Mouse (Mus musculus) kidney, adult 9 months (tissue): ENCODE measurements around the gene Tmem175.

ENCODE experiments used
- DNase-seq: peaks from one replicate; pipeline ENCODE4 v3.0.0; 2022

Tmem175 gene

DNA sequence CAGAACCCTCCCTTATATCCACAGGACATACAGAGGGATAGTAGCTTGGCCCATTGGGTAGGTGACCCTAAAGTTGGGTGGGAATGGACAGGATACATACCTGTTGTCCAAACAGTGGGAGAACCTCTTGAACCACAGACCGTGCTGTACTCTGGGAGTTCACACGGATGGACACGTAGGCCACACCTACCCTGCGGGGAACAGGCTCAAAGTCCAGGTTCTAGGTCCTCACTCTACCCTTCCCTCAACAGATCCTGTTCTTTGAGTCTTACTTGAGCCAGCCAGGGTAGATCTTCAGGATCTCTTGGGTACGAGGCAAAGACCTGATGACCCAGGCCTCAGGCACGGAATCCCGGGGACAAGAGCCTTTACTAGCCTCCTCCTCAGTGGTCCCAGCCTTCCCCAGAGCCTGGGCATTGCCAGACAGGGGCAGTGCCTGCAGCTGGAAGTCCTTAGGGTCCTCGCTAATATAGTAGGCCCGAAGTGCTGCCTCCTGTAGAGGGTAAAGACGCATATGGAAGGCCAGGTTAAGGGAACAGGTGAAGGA, 24.9 kb downstream of the Tmem175 start:
- peak; percentile 79 for DNase-seq

DNA sequence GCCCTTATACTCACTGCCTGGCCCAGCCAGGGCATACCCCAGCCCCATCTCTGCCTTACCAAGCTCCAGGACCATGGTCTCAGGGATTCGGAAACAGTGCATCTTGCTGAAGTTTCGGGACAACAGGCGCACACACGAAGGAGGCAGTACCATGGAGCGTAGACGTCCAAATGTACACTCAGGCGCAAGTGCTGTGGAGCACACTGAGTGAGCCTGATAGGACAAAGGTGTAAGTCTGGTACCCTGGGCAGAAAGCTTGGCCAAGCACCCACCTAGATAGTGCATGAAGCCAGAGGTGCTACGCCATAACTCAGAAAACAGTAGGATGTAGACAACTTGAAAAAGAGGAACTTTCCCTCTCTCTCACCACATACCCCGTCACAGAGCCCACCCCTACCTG, 25.8 kb downstream of the Tmem175 start:
- no peak for DNase-seq

DNA sequence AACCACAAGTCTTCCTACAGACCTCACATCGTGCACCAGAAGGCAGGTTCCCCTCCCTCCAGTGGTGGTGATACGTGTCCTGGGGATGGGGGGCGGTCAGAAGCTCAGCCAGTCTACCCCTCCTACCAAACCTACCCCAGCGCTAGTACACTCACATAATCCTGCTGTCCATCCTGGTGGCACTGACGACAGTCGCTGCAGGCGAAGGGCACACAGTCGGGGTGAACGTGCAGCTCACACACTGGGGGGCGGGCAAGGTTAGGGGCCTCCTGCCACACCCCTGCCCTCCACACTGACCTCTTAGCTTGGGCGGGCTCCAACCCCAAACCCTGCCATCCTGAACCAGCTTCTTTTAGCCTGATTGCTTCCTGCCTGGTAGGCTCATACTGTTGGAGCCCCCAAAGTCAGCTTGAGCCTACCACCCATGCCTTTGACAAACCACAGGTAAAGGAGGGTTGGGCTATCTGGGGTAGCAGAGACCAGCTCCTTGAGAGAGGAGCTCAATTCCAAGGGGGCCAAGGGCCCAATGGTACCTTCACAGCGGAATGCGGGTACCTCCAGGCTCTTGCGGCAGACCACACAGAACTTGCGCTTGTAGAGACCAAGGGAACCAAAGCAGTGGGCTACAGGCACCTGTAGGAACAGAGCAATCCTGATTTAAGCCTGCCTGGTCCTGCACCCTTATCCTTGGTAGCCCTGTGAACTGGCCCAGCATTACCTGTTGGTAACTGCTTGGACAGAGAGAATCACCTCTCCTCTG, 26.5 kb downstream of the Tmem175 start:
- no peak for DNase-seq

DNA sequence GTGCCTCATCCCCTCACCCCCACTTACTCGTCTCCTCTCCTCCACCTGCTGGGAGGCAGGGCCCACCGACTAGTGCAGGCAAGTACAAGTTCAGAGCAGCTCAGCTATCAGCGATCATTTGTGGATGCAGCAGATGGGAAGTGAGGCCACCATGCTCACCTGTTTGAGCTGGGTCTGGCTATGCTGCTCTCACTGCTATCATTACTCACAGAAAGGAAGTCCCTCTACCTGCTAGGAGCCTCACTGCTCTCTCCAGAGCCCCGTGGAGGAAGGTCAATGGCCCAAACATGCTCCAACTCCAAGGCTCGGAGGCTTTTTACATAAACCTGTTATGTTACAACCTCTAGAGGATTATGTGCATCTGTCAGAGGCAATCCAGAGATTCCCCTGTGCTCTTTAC, 27.8 kb downstream of the Tmem175 start:
- no peak for DNase-seq

DNA sequence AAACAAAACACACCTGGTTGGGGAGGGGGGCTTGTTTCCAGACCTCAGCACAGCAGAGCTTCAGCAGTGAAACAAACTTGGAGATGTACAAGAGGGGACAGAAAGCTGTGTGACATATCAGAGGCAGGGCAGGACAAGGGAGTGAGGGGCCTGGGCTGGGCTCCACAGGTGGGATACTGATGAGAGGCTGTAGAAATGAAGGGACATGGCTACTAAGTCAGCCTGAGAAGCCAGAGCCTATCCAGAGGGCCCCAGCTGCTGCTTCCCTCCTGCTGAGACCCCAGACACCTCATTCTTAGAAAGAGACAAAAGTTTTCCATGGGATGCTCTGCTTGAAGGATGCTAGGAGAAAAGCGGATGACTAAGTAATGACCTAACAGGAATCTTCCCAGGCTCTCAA, 29.0 kb downstream of the Tmem175 start:
- no peak for DNase-seq

DNA sequence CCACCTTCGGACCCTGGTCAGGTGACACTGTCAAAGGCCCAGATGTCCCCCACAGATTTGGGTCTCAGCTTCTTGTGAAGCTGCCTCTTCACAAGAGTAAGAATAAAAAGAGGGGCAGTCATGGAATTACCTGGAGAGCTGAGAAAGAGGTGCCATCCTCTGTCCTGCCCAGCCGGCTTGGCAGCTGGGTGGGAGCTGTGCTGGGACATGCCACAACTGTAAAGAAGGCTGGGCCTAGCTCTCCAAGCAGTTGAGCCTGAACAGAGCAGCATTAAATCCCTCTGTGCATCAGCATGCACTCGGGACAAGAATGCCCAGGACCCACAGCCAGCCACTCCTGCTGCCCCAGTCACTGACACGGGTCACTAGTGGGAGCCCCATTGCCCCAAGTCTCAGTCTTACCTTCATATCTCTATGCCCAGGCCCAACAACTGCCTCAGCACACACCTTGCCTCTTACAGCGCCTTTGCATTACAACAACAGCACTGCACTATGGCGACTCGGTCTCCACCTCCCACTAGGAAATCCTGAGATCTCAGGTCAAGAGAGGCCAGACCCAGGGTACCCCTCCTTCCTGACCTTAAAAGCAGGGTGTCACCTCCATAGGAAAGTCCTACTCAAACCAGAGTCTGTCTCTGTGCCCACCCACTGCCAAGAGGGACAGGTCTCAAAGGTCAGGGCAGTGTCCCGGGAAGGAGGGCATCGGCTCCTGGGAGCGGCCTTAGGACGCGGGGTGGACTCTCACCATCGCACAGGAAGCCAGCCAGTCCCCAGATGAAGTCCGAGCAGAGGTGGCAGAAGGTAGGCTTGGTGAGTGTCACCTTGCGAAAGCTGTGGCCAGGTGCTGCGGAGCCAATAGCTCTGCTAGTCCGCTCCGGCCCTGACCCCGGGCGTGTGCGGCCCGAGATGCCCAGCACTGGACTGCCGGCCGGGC, 30.4 kb downstream of the Tmem175 start, which contains the start of gene Idua:
TSS of gene Idua (plus strand) at position 634 of the 934 bp plus-strand sequence.
- DNase-seq, result peak; percentile 70

DNA sequence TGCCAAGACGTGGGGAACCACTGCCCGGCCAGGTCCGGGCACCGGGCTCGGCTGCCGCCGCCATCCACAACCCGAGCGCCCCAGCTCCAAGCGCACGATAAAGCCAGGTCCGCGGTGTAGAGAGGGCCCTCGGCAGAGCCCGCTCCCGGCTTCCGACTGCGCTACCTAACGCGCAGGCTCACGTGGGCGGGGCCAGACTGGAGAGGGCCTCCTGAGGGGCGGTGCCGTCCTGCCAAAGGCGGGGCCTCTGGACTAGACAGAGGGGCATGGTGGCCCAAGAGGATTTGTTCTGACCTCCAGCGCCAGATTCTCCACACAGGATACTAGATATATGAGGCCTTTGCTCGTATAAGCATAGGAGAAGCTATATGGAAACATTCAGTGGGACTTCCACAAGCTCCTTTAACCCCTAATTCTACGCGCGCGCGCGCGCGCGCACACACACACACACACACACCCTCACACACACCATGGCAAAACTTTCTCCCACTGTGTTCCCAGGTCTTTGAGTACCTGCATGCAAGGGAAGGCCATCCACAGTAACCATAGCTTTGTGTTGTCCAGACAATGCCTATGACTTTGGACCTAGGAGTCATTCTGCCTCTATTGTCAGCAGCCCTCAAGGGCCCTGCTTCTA, 31.2 kb downstream of the Tmem175 start:
- peak; percentile 95 for DNase-seq

DNA sequence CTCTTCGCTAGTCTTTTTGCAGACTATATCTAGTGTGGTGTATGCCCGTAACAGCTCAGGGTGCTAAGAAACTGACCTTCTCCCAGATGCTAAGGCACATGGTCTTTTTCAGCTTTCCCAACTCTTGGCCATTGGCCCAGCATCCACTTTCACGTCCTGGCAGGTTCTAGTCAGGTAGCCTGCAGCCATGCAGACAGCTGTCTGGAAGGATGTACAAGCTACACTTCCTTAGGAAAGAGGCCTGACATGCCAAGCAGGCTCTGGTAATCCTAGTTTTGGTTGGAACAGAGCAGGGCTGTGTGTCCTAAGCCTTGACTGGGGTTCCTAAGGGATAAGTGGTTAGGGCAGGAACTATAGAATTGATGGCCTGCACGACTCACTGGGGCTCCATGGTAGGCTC, 33.2 kb downstream of the Tmem175 start:
- DNase-seq, result no peak

DNA sequence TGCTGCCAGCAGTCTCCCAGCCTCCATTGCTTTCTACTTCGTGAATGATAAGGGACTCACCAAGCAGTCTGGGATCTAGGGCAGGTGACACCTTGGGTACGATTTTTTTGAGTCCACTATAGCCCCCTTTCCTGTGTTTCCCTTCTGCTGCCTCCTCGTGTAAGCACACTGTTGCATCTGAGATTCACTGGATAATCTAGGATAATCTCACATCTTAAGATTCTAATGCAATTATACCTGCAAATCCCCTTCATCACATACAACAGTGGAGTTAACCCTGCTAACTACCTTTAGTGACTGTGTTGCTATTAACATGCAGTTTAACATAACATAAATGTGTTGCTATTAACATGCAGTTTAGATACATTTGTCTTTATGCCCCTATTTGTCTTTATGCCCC, 35.5 kb downstream of the Tmem175 start:
- no peak for DNase-seq

DNA sequence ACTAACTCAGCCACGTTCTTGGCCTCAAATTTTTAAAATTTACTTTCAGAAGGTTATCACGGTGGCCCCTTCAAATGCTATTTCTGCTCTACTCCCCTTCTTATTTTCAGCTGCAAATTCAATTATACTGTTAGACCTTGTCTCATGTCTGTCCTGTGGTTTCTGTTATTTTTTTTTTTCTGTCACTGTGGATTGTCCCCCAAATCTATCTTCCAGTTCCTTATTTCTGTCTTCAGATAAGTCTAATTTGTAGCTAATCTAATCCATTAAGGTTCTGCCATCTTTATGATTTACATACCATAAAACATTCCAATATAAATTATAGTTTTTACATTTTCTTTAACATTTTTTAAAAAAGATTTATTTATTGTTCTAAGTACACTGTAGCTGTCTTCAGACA, 37.8 kb downstream of the Tmem175 start:
- no peak for DNase-seq

DNA sequence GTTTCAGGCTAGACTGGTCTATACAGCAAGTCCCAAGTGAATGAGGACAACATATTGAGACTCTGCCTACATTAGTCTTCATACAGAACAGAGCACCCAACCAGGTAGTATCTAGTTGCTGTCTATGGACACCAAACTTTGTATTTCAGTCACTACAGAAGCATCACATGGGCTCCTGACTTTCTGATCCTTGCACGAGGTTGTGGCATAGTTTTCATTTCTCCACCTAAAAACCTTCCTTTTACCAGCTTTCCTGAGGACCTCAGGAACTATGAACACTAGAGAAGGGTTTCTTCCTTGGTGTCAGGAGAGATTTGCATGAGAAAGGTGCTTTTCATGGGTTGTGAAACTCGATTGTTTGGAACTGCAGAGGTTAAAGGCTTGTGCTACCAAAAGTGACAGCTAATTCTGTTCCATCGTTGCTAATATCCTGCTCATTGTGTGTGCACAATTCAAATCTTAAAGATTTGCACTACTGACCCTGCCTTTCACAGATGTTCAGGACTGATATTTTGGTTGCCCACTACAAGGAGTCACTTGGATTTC, 38.9 kb downstream of the Tmem175 start:
- no peak for DNase-seq

DNA sequence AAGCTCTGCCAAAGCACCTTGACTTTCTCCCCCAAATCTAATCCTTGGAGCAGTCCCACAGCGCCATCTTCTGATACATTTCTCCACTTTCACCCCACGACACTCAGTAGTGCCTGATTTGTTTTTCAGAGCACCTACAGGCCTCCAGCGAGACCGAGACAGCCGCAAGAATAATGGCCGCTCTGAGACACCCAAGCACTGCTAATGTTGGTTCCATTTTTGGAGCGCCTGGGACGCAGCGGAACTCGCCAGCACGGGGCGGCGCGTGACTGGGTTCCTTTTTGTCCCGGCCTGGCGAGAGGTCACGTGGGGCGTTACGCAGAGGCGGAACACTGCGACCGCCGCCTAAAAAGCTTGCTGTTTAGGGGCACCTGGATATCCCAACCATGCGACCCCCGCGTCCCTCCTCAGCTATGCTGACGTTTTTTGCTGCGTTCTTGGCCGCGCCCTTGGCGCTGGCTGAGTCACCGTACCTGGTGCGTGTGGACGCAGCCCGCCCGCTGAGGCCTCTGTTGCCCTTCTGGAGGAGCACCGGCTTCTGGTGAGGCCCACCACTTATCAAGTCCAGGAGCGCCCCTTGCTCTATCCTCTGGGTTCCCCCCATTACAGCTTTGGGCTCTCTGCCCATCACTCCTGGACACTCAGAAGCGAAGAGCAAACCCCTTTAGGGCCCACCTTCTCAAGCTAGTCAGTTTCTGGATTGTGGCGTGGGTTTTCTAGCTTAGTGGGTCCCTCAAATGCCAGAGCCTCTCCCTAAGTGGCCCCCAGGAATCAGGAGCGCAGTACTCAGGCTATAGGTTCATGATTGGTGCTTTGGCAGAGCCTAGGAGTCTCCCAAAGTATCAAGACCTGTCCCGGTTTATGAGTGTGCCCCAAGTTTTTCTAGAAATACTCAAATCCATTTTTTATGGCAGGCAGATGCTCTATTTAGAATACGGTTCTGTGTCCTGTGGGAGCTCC, 39.7 kb downstream of the Tmem175 start, which contains the start of gene Dgkq:
TSS of gene Dgkq (minus strand) at position 696 of the 960 bp plus-strand sequence.
- peak; percentile 94 for DNase-seq

DNA sequence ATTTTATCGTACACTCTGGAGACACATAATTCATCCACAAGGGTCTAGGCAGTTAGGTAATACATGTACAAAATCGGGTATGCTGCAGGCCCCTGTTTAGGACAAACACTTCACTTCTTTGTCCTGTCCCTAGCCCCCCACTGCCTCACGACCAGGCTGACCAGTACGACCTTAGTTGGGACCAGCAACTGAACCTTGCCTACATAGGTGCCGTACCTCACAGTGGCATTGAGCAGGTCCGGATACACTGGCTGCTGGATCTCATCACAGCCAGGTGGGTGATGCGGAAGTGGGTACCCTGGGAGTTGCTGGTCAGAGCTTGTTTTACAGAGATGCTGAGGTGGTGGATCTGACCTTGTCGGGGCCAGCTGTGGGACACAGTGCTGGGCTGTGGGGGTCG, 40.4 kb downstream of the Tmem175 start:
- peak; percentile 49 for DNase-seq

DNA sequence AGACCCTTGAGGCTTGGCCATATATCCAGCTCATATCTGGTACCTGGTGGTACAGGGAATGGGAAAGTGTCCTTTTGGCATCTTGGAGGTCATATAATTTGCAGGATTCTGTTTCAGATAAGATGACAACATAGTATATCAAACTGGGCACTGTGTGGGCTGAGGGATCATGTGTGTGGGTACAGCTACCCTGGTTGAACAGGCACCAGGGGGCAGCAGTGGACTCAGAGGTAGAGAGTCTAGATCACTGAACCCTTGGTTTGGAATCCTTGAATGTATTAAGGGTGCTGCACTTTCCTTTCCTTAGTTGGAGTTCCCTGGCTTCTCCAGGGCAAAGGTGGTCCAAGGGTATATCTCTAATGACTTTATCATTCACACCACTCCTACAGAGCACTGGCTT, 41.2 kb downstream of the Tmem175 start:
- peak; percentile 79 for DNase-seq

DNA sequence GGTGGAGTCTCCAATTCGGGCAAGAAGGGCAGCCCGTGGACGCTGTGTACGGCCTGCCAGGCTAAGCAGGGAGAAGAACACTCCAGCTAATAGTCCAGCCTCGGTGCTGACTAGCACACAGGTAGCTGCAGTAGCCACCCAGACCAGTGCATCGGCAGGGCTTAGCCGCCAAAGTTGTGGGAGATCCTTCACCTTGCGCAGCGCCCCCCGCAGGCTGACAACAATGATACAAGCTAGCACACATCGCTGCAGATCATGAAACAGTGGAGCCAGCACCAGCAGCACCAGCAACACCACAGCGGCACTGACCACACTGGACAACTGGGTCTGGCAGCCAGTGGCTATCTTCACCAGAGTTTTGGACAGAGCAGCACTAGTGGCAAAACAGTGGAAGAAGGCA, 42.2 kb downstream of the Tmem175 start:
- no peak for DNase-seq

DNA sequence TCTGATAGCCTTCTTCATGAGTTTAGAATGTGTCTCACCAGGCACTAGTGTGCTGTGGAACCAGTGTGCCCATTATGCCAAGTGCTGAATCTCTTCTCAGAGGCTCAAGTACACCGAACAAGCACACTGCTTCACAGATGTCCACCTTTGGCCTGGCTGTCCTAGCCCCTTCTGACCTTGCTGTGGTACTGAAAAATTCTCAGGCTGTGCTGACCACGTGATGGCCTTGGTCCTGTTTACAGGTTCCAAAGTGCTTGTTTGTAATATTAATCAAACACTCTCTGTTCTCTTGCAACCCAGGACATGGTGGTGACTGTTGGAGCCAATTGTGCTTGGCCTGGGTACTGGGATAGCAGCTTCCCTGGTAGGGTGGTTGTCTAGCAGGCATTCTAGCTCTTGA, 45.1 kb downstream of the Tmem175 start:
- peak; percentile 95 for DNase-seq

DNA sequence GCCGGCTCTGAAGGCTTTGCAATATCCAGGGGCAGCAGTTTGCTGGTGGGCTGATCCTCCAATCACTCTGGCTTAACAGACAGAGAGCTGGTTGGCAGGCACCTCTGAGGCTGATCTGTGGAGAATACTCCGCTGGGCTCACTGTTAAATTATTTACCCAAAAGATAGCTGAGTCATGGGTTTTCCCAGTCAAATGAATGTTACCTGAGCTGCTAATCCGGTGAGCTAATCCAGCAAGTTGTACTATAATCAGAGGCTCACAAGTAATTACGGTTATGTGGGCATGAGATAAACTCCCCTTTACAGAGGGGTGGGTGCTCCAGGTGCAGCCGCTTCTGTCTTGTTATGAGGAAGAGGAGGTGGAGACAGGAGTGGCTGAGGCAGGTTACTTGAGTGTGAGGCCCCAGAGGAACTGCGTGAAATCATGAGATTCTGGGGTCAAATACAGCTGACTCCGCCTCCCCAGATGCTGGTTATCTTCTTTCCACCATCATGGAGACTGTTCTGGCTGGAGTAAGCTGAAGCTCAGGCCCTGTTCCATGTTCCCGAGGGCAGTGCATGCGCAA, 45.8 kb downstream of the Tmem175 start, which contains the start of gene Slc26a1:
TSS of gene Slc26a1 (minus strand) at position 319 of the 566 bp plus-strand sequence.
- peak; percentile 94 for DNase-seq

DNA sequence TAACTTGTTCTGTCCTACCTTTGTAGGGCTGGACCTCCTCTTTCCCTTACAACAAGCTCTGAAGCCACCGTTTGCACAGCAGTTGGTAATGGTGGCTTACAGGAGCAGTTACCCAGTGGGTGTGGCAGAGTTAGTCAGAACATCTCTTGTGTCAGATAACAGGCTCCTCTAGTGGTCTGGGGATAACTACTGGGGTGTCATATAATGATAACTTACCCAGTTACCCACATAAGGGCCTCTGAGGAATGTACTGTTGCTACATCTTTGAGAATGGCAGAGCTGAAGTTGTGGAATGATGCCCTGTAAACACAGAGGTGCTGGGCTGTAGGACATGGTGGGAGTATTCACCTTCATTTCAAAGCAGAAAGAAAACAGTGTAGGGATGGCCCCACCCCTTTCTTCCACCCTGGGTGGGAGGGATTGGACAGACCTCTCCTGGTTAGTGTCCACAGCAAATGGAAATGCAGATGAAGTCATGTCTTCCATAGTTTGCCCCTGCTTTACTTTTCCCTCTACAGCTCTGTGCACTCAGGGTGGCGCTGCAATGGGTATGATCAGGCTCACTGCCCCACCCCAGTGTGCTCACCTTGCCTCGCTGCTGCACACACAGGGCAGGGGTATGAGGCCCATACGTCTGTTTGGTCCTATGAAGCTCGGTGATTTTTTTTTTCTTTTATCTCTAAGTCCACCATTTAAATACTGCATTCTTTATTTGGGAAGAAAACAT, 47.4 kb downstream of the Tmem175 start:
- DNase-seq, result no peak

DNA sequence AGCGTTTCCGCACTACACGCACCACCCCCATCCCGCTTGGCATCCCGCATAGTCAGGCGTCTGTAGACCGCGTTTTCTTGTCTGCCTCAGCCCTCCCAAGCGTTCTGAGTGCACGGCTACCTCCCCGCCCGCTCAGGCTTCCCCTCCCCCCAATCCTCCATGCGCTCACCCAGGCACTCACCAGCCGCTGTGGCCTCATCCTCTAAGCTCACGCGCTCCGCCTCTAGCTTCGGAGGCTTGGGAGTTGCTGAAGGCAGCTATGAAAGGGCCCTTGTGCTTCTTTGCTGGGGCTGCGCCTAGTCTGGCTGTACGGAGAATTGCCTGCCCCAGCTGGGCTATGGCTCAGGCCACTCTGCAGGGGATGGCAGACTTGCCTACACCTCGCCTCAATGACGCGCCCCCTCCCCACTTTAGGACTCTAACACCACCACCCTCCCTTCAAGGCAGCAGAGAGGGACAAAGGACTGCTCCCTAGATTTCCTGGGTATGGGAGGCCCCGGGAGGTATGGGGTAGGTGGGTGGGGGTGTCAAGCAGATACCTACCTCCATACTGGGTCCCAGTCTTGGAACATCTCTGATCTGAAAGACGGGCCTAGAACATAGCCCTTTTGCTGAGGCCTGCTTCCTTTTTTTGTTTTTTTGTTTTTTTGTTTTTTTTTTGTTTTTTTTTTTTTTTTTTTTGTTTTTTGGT, 48.2 kb downstream of the Tmem175 start:
- DNase-seq, result peak; percentile 63
